In the genomic region with DNA sequence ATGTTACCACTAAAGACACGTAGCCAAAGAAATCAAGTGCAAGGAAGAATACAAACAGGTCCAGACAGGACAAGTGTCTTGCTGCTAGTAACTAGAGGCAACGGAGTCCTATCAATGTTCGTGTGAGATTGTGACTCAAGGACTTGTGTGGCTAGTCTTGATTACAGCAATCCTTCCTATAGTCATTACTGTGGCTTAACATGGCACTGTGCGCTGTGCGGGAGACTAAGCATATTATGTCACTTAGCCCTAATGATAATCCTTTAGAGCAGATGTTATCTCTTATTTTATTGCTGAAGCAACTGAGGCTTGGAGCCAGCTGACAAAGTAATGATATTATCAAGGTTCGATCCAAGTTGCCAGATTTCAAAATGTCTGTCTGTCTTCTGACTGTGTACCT, we compare ENCODE assay signal across 13 mouse cellular contexts.
"Had no signal": no experiment of that assay in that cellular context is flagged by ENCODE, and none has a peak within 500 bp of the region (broad histone marks: within the 10 kb centered on the region; RNA-seq: fewer than 3 reads in every experiment).

No protein-coding gene starts in this region.

- H3K4me1 ChIP-seq: liver, embryonic 13.5 days; midbrain, embryonic 12.5 days; midbrain, embryonic 15.5 days; neural tube, embryonic 13.5 days had no signal

- DNase-seq: kidney, adult 18-20 months; kidney, adult 9 months; kidney, postnatal 14 days; kidney, postnatal 4 days; liver, embryonic 13.5 days; lung, adult 2 months; lung, postnatal 14 days; lung, postnatal 4 days; thymus, adult 18-20 months; thymus, postnatal 36 days had no signal

- H3K4me2 ChIP-seq: liver, embryonic 13.5 days; midbrain, embryonic 12.5 days; midbrain, embryonic 15.5 days; neural tube, embryonic 13.5 days had no signal

- H3K4me3 ChIP-seq: liver, embryonic 13.5 days; midbrain, embryonic 12.5 days; midbrain, embryonic 15.5 days; neural tube, embryonic 13.5 days had no signal

- H3K27me3 ChIP-seq: liver, embryonic 13.5 days; midbrain, embryonic 12.5 days; midbrain, embryonic 15.5 days; neural tube, embryonic 13.5 days had no signal

- H3K9me3 ChIP-seq: liver, embryonic 13.5 days; midbrain, embryonic 12.5 days; midbrain, embryonic 15.5 days; neural tube, embryonic 13.5 days had no signal

- H3K36me3 ChIP-seq: liver, embryonic 13.5 days; midbrain, embryonic 12.5 days; midbrain, embryonic 15.5 days; neural tube, embryonic 13.5 days had no signal

- H3K9ac ChIP-seq: liver, embryonic 13.5 days; midbrain, embryonic 12.5 days; midbrain, embryonic 15.5 days; neural tube, embryonic 13.5 days had no signal

- ATAC-seq: midbrain, embryonic 15.5 days had no signal

- H3K27ac ChIP-seq: liver, embryonic 13.5 days; midbrain, embryonic 12.5 days; midbrain, embryonic 15.5 days; neural tube, embryonic 13.5 days had no signal
